Comparison of ENCODE assay signal across 16 mouse cellular contexts in genomic region chr9:75098937-75099336, GRCm38 (mm10).
"Had no signal": no experiment of that assay in that cellular context is flagged by ENCODE, and none has a peak within 500 bp of the region (broad histone marks: within the 10 kb centered on the region; RNA-seq: fewer than 3 reads in every experiment).

No protein-coding gene starts in this region.

- H3K27ac ChIP-seq: neural tube, embryonic 12.5 days; neural tube, embryonic 13.5 days; neural tube, embryonic 15.5 days; stomach, embryonic 15.5 days; stomach, postnatal 0 days had no signal

- H3K9ac ChIP-seq: neural tube, embryonic 12.5 days; neural tube, embryonic 13.5 days; neural tube, embryonic 15.5 days; stomach, embryonic 15.5 days had no signal

- H3K9me3 ChIP-seq: neural tube, embryonic 12.5 days; neural tube, embryonic 13.5 days; neural tube, embryonic 15.5 days; stomach, embryonic 15.5 days had no signal

- H3K36me3 ChIP-seq: neural tube, embryonic 12.5 days; neural tube, embryonic 15.5 days; stomach, embryonic 15.5 days had no signal

- H3K4me3 ChIP-seq: neural tube, embryonic 12.5 days; neural tube, embryonic 13.5 days; neural tube, embryonic 15.5 days; stomach, embryonic 15.5 days had no signal

- DNase-seq: retina, postnatal 1 day; right cerebral cortex, adult 18-20 months; right cerebral cortex, postnatal 14 days; right cerebral cortex, postnatal 25 days; right cerebral cortex, postnatal 4 days; spleen, adult 18-20 months; thymus, adult 18-20 months; thymus, adult 2 months; thymus, postnatal 25 days; thymus, postnatal 36 days; thymus, postnatal 4 days had no signal

- H3K4me1 ChIP-seq: neural tube, embryonic 12.5 days; neural tube, embryonic 13.5 days; neural tube, embryonic 15.5 days; stomach, embryonic 15.5 days had no signal

- H3K4me2 ChIP-seq: neural tube, embryonic 12.5 days; neural tube, embryonic 13.5 days; neural tube, embryonic 15.5 days; stomach, embryonic 15.5 days had no signal

- H3K27me3 ChIP-seq: neural tube, embryonic 12.5 days; neural tube, embryonic 13.5 days; neural tube, embryonic 15.5 days; stomach, embryonic 15.5 days had no signal
